ENCODE assay signal across 23 mouse cellular contexts in genomic region chr17:25340003-25340402, GRCm38 (mm10). TPM values are rescaled to one million over a fixed set of nuclear protein-coding genes. Genes with fewer than 3 reads are reported as not detected.
"Had no signal": no experiment of that assay in that cellular context is flagged by ENCODE, and none has a peak within 500 bp of the region (broad histone marks: within the 10 kb centered on the region; RNA-seq: fewer than 3 reads in every experiment).

No protein-coding gene starts in this region.

- H3K4me3 ChIP-seq: neural tube, embryonic 13.5 days; neural tube, embryonic 15.5 days; stomach, embryonic 15.5 days had no signal

- H3K27me3 ChIP-seq: stomach, embryonic 15.5 days had no signal

- H3K27ac ChIP-seq: neural tube, embryonic 13.5 days; neural tube, embryonic 15.5 days; stomach, embryonic 15.5 days; stomach, postnatal 0 days had no signal

- H3K36me3 ChIP-seq: neural tube, embryonic 13.5 days; neural tube, embryonic 15.5 days; stomach, embryonic 15.5 days had no signal

- H3K9ac ChIP-seq: neural tube, embryonic 13.5 days; neural tube, embryonic 15.5 days; stomach, embryonic 15.5 days had no signal

- DNase-seq: retina, postnatal 1 day; right cerebral cortex, adult 18-20 months; right cerebral cortex, postnatal 14 days; right cerebral cortex, postnatal 25 days; right cerebral cortex, postnatal 4 days; spleen, adult 18-20 months; thymus, adult 18-20 months; thymus, adult 2 months; thymus, postnatal 14 days; thymus, postnatal 25 days; thymus, postnatal 36 days; thymus, postnatal 4 days had no signal

- H3K4me2 ChIP-seq: neural tube, embryonic 13.5 days; neural tube, embryonic 15.5 days; stomach, embryonic 15.5 days had no signal

- H3K4me1 ChIP-seq: neural tube, embryonic 13.5 days; neural tube, embryonic 15.5 days; stomach, embryonic 15.5 days had no signal

- H3K9me3 ChIP-seq: neural tube, embryonic 13.5 days; neural tube, embryonic 15.5 days; stomach, embryonic 15.5 days had no signal

RNA-seq across cellular contexts. Expression of gene Tpsab1, which starts 5.4 kb away (rescaled TPM):
- polyA plus RNA-seq: neural tube, embryonic 13.5 days; neural tube, embryonic 14.5 days; small intestine, adult 2 months; stomach, embryonic 14.5 days had no signal

RNA-seq across cellular contexts. Expression of gene Prss29, which starts 21.5 kb away (rescaled TPM):
- polyA plus RNA-seq: neural tube, embryonic 13.5 days; neural tube, embryonic 14.5 days; neural tube, embryonic 15.5 days; small intestine, adult 2 months; stomach, embryonic 14.5 days; stomach, embryonic 15.5 days; stomach, embryonic 16.5 days; stomach, postnatal 0 days; testis, adult 2 months; urinary bladder, adult 2 months had no signal

RNA-seq across cellular contexts. Expression of gene Tpsb2, which starts 26.1 kb away (rescaled TPM):
- polyA plus RNA-seq: neural tube, embryonic 13.5 days; neural tube, embryonic 14.5 days; small intestine, adult 2 months had no signal

RNA-seq across cellular contexts. Expression of gene Tpsg1, which starts 29.1 kb away (rescaled TPM):
- polyA plus RNA-seq: testis, adult 2 months had no signal

RNA-seq across cellular contexts. Expression of gene Prss28, which starts 31.6 kb away (rescaled TPM):
- polyA plus RNA-seq: neural tube, embryonic 13.5 days; neural tube, embryonic 14.5 days; neural tube, embryonic 15.5 days; small intestine, adult 2 months; spleen, adult 2 months; stomach, embryonic 14.5 days; stomach, embryonic 15.5 days; stomach, embryonic 16.5 days; stomach, postnatal 0 days; testis, adult 2 months; urinary bladder, adult 2 months had no signal
